ENCODE assay signal across 9 mouse cellular contexts in the genomic region with DNA sequence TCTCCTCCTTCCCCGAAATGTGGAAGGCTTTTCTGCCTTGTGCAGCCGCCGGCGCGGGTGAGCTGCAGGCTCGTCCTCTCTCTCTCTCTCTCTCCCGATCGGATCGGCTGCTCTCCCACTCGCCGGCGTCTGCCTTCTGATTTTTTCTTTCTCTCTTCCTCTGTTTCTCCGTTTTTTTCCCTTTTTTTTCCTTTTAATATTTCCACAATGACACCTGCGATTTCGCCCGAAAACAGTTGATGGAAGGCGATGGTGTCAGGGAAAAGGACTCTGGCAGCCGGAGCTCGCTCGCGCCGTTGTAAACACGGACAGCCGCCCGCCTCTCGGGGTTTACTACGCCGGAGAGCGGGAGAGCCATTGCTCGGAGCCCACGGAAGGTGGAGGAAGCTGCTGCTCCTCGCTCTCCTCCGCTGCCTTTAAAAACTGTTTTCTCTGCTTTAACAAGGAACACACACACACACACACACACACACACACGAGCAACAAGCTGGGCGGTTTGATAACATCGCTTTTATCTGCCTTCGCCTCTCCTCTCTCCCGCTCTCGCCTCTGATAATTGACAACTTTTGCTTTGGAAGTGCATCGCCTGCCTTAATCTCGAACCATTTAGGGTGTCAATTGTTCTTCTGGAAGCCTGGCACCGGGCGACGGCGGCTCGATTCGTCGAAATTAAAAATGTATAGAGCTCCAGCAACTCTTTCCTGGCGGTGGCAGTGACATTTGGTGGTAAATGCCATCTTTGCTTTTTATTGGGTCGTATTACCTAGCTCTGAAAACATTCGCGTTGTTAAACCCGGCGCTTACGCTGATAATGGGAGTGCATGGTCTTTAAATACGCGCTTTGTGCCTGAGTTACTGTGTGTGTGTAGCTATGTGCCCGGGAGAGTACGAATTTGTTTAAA. TPM values are rescaled to one million over a fixed set of nuclear protein-coding genes. Genes with fewer than 3 reads are reported as not detected.
DNase-seq lines count a peak whose midpoint lies in the region; ATAC-seq and TF ChIP-seq lines count a peak whose summit lies in the region.
"Had no signal": no experiment of that assay in that cellular context is flagged by ENCODE, and none has a peak within 500 bp of the region (broad histone marks: within the 10 kb centered on the region; RNA-seq: fewer than 3 reads in every experiment).

No protein-coding gene starts in this region.

- peaks cover 20% of the 10 kb centered on the region for H3K27me3 ChIP-seq in forebrain, embryonic 10.5 days (ENCODE audit: poor library complexity, severe bottlenecking)
- H3K27me3 ChIP-seq in hindbrain, embryonic 14.5 days (ENCODE audit: control insufficient read depth, insufficient read depth, low read length) = no peaks in the 10 kb centered on the region; the same call in 1 of the 2 replicates
- peaks cover 3% of the 10 kb centered on the region; the same call in 1 of the 2 replicates for H3K27me3 ChIP-seq in limb, embryonic 13.5 days
- no peaks in the 10 kb centered on the region; the same call in 1 of the 2 replicates for H3K27me3 ChIP-seq in midbrain, embryonic 15.5 days (replicated peaks)
- H3K27me3 ChIP-seq in stomach, postnatal 0 days (ENCODE audit: control insufficient read depth, insufficient read depth, low read length) = no peaks in the 10 kb centered on the region
- H3K27me3 ChIP-seq: Patski had no signal

- H3K27ac ChIP-seq in forebrain, embryonic 10.5 days = peak overlapping the region; percentile 97
- H3K27ac ChIP-seq in hindbrain, embryonic 14.5 days = peak overlapping the region; percentile 99
- H3K27ac ChIP-seq in limb, embryonic 13.5 days = peak overlapping the region; percentile 93
- peak overlapping the region; percentile 99 for H3K27ac ChIP-seq in midbrain, embryonic 15.5 days
- peak overlapping the region; percentile 96 for H3K27ac ChIP-seq in stomach, postnatal 0 days (replicated peaks)

- H3K4me3 ChIP-seq in forebrain, embryonic 10.5 days = peak overlapping the region; percentile 89
- peak overlapping the region; percentile 92 for H3K4me3 ChIP-seq in hindbrain, embryonic 14.5 days (replicated peaks; ENCODE audit: low read length)
- peak overlapping the region; percentile 78 for H3K4me3 ChIP-seq in limb, embryonic 13.5 days
- H3K4me3 ChIP-seq in midbrain, embryonic 15.5 days = peak overlapping the region; percentile 86
- H3K4me3 ChIP-seq in stomach, postnatal 0 days (ENCODE audit: low read depth, low read length) = peak overlapping the region; percentile 74

- peak overlapping the region; percentile 89 for H3K4me2 ChIP-seq in hindbrain, embryonic 14.5 days (replicated peaks)
- peak overlapping the region; percentile 84 for H3K4me2 ChIP-seq in limb, embryonic 13.5 days (replicated peaks)
- H3K4me2 ChIP-seq in midbrain, embryonic 15.5 days = peak overlapping the region; percentile 70
- H3K4me2 ChIP-seq in stomach, postnatal 0 days (replicated peaks; ENCODE audit: low read depth) = peak overlapping the region; percentile 83

- H3K9ac ChIP-seq in hindbrain, embryonic 14.5 days = peak overlapping the region; percentile 95
- H3K9ac ChIP-seq in limb, embryonic 13.5 days = peak overlapping the region; percentile 91
- H3K9ac ChIP-seq in midbrain, embryonic 15.5 days = peak overlapping the region; percentile 91
- H3K9ac ChIP-seq in stomach, postnatal 0 days (ENCODE audit: low read length) = peak overlapping the region; percentile 94

- peak; percentile 31 to 47 for DNase-seq in adrenal gland, adult 18-20 months (ENCODE audit: low spot score in 2 of 2)
- DNase-seq in adrenal gland, postnatal 4 days (ENCODE audit: low spot score in 2 of 2) = no peak
- DNase-seq in adrenal gland, adult 2 months = peak; percentile 62
- DNase-seq in forebrain, embryonic 10.5 days (ENCODE audit: extremely low spot score, low spot score) = peak; percentile 60
- peak; percentile 68 for DNase-seq in hindbrain, embryonic 14.5 days (ENCODE audit: low spot score)
- peak; percentile 44 for DNase-seq in stomach, postnatal 0 days (ENCODE audit: low spot score)

- under 1% methylated on average over 58 of the region's 59 CpGs for WGBS in forebrain, embryonic 10.5 days
- WGBS in hindbrain, embryonic 14.5 days = under 1% methylated on average over 58 of the region's 59 CpGs
- WGBS in limb, embryonic 13.5 days = 1% methylated on average over 57 of the region's 59 CpGs
- WGBS in midbrain, embryonic 15.5 days = under 1% methylated on average over 58 of the region's 59 CpGs
- WGBS in stomach, postnatal 0 days = 1% methylated on average over 56 of the region's 59 CpGs

- no peaks in the 10 kb centered on the region for H3K9me3 ChIP-seq in forebrain, embryonic 10.5 days
- H3K9me3 ChIP-seq in hindbrain, embryonic 14.5 days (ENCODE audit: control insufficient read depth, low read length) = no peaks in the 10 kb centered on the region
- no peaks in the 10 kb centered on the region for H3K9me3 ChIP-seq in limb, embryonic 13.5 days
- no peaks in the 10 kb centered on the region for H3K9me3 ChIP-seq in midbrain, embryonic 15.5 days
- no peaks in the 10 kb centered on the region for H3K9me3 ChIP-seq in stomach, postnatal 0 days (ENCODE audit: control insufficient read depth, low read length)

- no peaks in the 10 kb centered on the region for H3K36me3 ChIP-seq in forebrain, embryonic 10.5 days (replicated peaks)
- H3K36me3 ChIP-seq in hindbrain, embryonic 14.5 days (replicated peaks; ENCODE audit: control insufficient read depth, insufficient read depth) = no peaks in the 10 kb centered on the region
- no peaks in the 10 kb centered on the region for H3K36me3 ChIP-seq in limb, embryonic 13.5 days
- no peaks in the 10 kb centered on the region for H3K36me3 ChIP-seq in midbrain, embryonic 15.5 days (replicated peaks)
- H3K36me3 ChIP-seq in stomach, postnatal 0 days (ENCODE audit: control insufficient read depth, insufficient read depth, low read length) = no peaks in the 10 kb centered on the region

- H3K4me1 ChIP-seq in forebrain, embryonic 10.5 days = peaks cover 69% of the 10 kb centered on the region
- H3K4me1 ChIP-seq in hindbrain, embryonic 14.5 days (replicated peaks; ENCODE audit: control insufficient read depth, insufficient read depth, low read length) = peaks cover 42% of the 10 kb centered on the region
- peaks cover 53% of the 10 kb centered on the region for H3K4me1 ChIP-seq in limb, embryonic 13.5 days
- peaks cover 46% of the 10 kb centered on the region for H3K4me1 ChIP-seq in midbrain, embryonic 15.5 days
- no peaks in the 10 kb centered on the region for H3K4me1 ChIP-seq in stomach, postnatal 0 days (replicated peaks; ENCODE audit: control insufficient read depth, insufficient read depth)

- no peak for TF ChIP-seq EP300 in stomach, postnatal 0 days (optimal IDR thresholded peaks at IDR 0.05)

- ATAC-seq in hindbrain, embryonic 14.5 days (ENCODE audit: low FRiP score) = no peak
- ATAC-seq in limb, embryonic 13.5 days (ENCODE audit: low FRiP score, low read depth) = no peak
- 0 out of 2 replicates have a peak, but pooled peaks have one; percentile 1 for ATAC-seq in midbrain, embryonic 15.5 days (replicated peaks)
- ATAC-seq in stomach, postnatal 0 days (ENCODE audit: low FRiP score, low TSS enrichment) = no peak

- TF ChIP-seq CTCF in stomach, postnatal 0 days (IDR thresholded peaks at IDR 0.05; ENCODE audit: low read depth) = no peak

RNA-seq across cellular contexts. Expression of a gene that starts 0.9 kb away (rescaled TPM):
- total RNA-seq in adrenal gland, adult 18-20 months (2021) = 10 to 100 TPM; 33.9 to 38.2 TPM
- total RNA-seq in adrenal gland, postnatal 4 days (2021) = 10 to 100 TPM; 49.9 to 55.3 TPM
- total RNA-seq in adrenal gland, adult 2 months (2021) = 10 to 100 TPM; 31.5 to 34.3 TPM
- 14.1 and 17.0 TPM in 2 replicates for polyA plus RNA-seq in adrenal gland, adult 2 months (2012; rRNA removed)
- polyA plus RNA-seq in forebrain, embryonic 10.5 days (2016; fragmentation: Nextera tagmentation; extraction: Ambion mirVana) = 10.5 and 11.2 TPM in 2 replicates
- 16.3 and 18.0 TPM in 2 replicates for polyA plus RNA-seq in hindbrain, embryonic 14.5 days (2014; fragmentation: Nextera tagmentation; extraction: Ambion mirVana)
- 18.6 and 19.1 TPM in 2 replicates for polyA plus RNA-seq in limb, embryonic 13.5 days (2015; fragmentation: Nextera tagmentation; extraction: Ambion mirVana)
- 17.3 and 17.9 TPM in 2 replicates for polyA plus RNA-seq in midbrain, embryonic 15.5 days (2015; fragmentation: Nextera tagmentation; extraction: Ambion mirVana)
- 5.1 and 5.4 TPM in 2 replicates for polyA plus RNA-seq in stomach, postnatal 0 days (2015; fragmentation: Nextera tagmentation; extraction: Ambion mirVana)

Comparison
In these comparisons a context has a peak if more than half of its experiments do, and no peak if none do; other contexts are left out.
1. DNase-seq: peak in adrenal gland, adult 18-20 months (2 of 2), adrenal gland, adult 2 months (single experiment), forebrain, embryonic 10.5 days (single experiment), hindbrain, embryonic 14.5 days (single experiment) and stomach, postnatal 0 days (single experiment); none in adrenal gland, postnatal 4 days (0 of 2).
2. Peak in every context shown above with its lines, with median percentiles within 50 percentile points of each other: H3K27ac ChIP-seq, H3K4me3 ChIP-seq, H3K4me2 ChIP-seq and H3K9ac ChIP-seq.